ENCODE assay signal across 26 mouse cellular contexts in genomic region chr6:144890914-144891313, GRCm38 (mm10).
A peak's percentile ranks its signal among the peaks of the same experiment; 100 is the strongest.
DNase-seq lines count a peak whose midpoint lies in the region; ATAC-seq and TF ChIP-seq lines count a peak whose summit lies in the region.
"Had no signal": no experiment of that assay in that cellular context is flagged by ENCODE, and none has a peak within 500 bp of the region (broad histone marks: within the 10 kb centered on the region; RNA-seq: fewer than 3 reads in every experiment).

No protein-coding gene starts in this region.

- peak overlapping the region; percentile 40 for H3K27ac ChIP-seq in heart, embryonic 13.5 days (replicated peaks)
- H3K27ac ChIP-seq in lung, embryonic 15.5 days = no peak overlapping the region
- H3K27ac ChIP-seq in embryonic facial prominence, embryonic 14.5 days (replicated peaks; ENCODE audit: low read depth, low read length) = peak overlapping the region; percentile 74
- peak overlapping the region; percentile 77 for H3K27ac ChIP-seq in limb, embryonic 15.5 days
- H3K27ac ChIP-seq: hindbrain, embryonic 13.5 days; limb, embryonic 12.5 days; liver, embryonic 13.5 days; midbrain, embryonic 10.5 days; midbrain, embryonic 15.5 days; neural tube, embryonic 15.5 days; stomach, embryonic 15.5 days had no signal

- 29% methylated on average over 2 of the region's 2 CpGs for WGBS in heart, embryonic 13.5 days
- 8% methylated on average over 2 of the region's 2 CpGs for WGBS in lung, embryonic 15.5 days
- WGBS in lung, adult 2 months = 23% methylated on average over 2 of the region's 2 CpGs
- whole genome bisulfite sequencing in embryonic facial prominence, embryonic 14.5 days = 19% methylated on average over 2 of the region's 2 CpGs
- WGBS in limb, embryonic 15.5 days = 36% methylated on average over 2 of the region's 2 CpGs

- no peak for TF ChIP-seq CTCF in lung, adult 2 months (IDR thresholded peaks at IDR 0.05; ENCODE audit: insufficient read depth, low read length)

- ATAC-seq in heart, embryonic 13.5 days (ENCODE audit: extremely low read depth, insufficient number of reproducible peaks, low FRiP score, low TSS enrichment) = no peak
- no peak for ATAC-seq in lung, embryonic 15.5 days (ENCODE audit: borderline replicate concordance, extremely low read depth, low FRiP score, low TSS enrichment)
- no peak for ATAC-seq in embryonic facial prominence, embryonic 14.5 days (ENCODE audit: low read depth)
- no peak for ATAC-seq in limb, embryonic 15.5 days (ENCODE audit: insufficient number of reproducible peaks, low FRiP score, low TSS enrichment, low read depth)
- no peak for ATAC-seq in megakaryocyte, adult 5-6 weeks (ENCODE audit: poor library complexity, severe bottlenecking)
- ATAC-seq: forebrain, embryonic 14.5 days; midbrain, embryonic 15.5 days had no signal

- no peak for DNase-seq in heart, postnatal 10 days
- no peak for DNase-seq in lung, adult 2 months
- DNase-seq in embryonic facial prominence, embryonic 14.5 days (ENCODE audit: low spot score) = no peak
- no peak for DNase-seq in left cerebral cortex, adult 9 months (ENCODE audit: low spot score in 2 of 2)
- DNase-seq: adrenal gland, postnatal 25 days; B cell, adult 2 months; cerebellum, adult 11-12 months; cerebellum, adult 9-11 months; gastrocnemius, postnatal 14 days; kidney, adult 9 months; kidney, postnatal 10 days; liver, embryonic 13.5 days; lung, postnatal 4 days; retina, postnatal 1 day; right cerebral cortex, postnatal 14 days had no signal

- H3K4me3 ChIP-seq in heart, embryonic 13.5 days = no peak overlapping the region
- no peak overlapping the region for H3K4me3 ChIP-seq in lung, embryonic 15.5 days
- no peak overlapping the region for H3K4me3 ChIP-seq in lung, adult 2 months (replicated peaks; ENCODE audit: extremely low read depth, low read depth, low read length)
- no peak overlapping the region for H3K4me3 ChIP-seq in embryonic facial prominence, embryonic 14.5 days (ENCODE audit: low read depth, low read length)
- no peak overlapping the region for H3K4me3 ChIP-seq in limb, embryonic 15.5 days
- H3K4me3 ChIP-seq: hindbrain, embryonic 13.5 days; limb, embryonic 12.5 days; liver, embryonic 13.5 days; midbrain, embryonic 10.5 days; midbrain, embryonic 15.5 days; neural tube, embryonic 15.5 days; stomach, embryonic 15.5 days had no signal

- no peaks in the 10 kb centered on the region for H3K27me3 ChIP-seq in heart, embryonic 13.5 days (replicated peaks)
- H3K27me3 ChIP-seq in lung, embryonic 15.5 days = no peaks in the 10 kb centered on the region
- H3K27me3 ChIP-seq in embryonic facial prominence, embryonic 14.5 days (replicated peaks; ENCODE audit: control insufficient read depth, insufficient read depth, low read length) = no peaks in the 10 kb centered on the region
- no peaks in the 10 kb centered on the region for H3K27me3 ChIP-seq in limb, embryonic 15.5 days
- H3K27me3 ChIP-seq: hindbrain, embryonic 13.5 days; limb, embryonic 12.5 days; liver, embryonic 13.5 days; midbrain, embryonic 15.5 days; neural tube, embryonic 15.5 days; stomach, embryonic 15.5 days had no signal

- H3K36me3 ChIP-seq in heart, embryonic 13.5 days = no peaks in the 10 kb centered on the region
- H3K36me3 ChIP-seq in lung, embryonic 15.5 days = no peaks in the 10 kb centered on the region
- no peaks in the 10 kb centered on the region for H3K36me3 ChIP-seq in embryonic facial prominence, embryonic 14.5 days (ENCODE audit: control insufficient read depth, insufficient read depth, low read length)
- no peaks in the 10 kb centered on the region for H3K36me3 ChIP-seq in limb, embryonic 15.5 days
- H3K36me3 ChIP-seq: hindbrain, embryonic 13.5 days; limb, embryonic 12.5 days; liver, embryonic 13.5 days; midbrain, embryonic 10.5 days; midbrain, embryonic 15.5 days; neural tube, embryonic 15.5 days; stomach, embryonic 15.5 days had no signal

- TF ChIP-seq POLR2A in lung, adult 2 months (IDR thresholded peaks at IDR 0.05; ENCODE audit: borderline replicate concordance, extremely low read depth, low read depth, low read length) = no peak

- H3K9me3 ChIP-seq in heart, embryonic 13.5 days = no peaks in the 10 kb centered on the region
- no peaks in the 10 kb centered on the region for H3K9me3 ChIP-seq in lung, embryonic 15.5 days
- no peaks in the 10 kb centered on the region for H3K9me3 ChIP-seq in embryonic facial prominence, embryonic 14.5 days (ENCODE audit: control insufficient read depth, low read length)
- no peaks in the 10 kb centered on the region for H3K9me3 ChIP-seq in limb, embryonic 15.5 days
- H3K9me3 ChIP-seq: limb, embryonic 12.5 days; liver, embryonic 13.5 days; midbrain, embryonic 10.5 days; midbrain, embryonic 15.5 days; neural tube, embryonic 15.5 days; stomach, embryonic 15.5 days had no signal

- no peak overlapping the region for H3K9ac ChIP-seq in heart, embryonic 13.5 days
- H3K9ac ChIP-seq in lung, embryonic 15.5 days = no peak overlapping the region
- no peak overlapping the region for H3K9ac ChIP-seq in embryonic facial prominence, embryonic 14.5 days (ENCODE audit: low read depth, low read length)
- H3K9ac ChIP-seq in limb, embryonic 15.5 days = no peak overlapping the region
- H3K9ac ChIP-seq: hindbrain, embryonic 13.5 days; limb, embryonic 12.5 days; liver, embryonic 13.5 days; midbrain, embryonic 15.5 days; neural tube, embryonic 15.5 days; stomach, embryonic 15.5 days had no signal

- intact Hi-C loops in heart, postnatal 10 days (cut with DNase I) = no loop called here

- peak overlapping the region; percentile 13 for H3K4me2 ChIP-seq in heart, embryonic 13.5 days
- H3K4me2 ChIP-seq in lung, embryonic 15.5 days = peak overlapping the region; percentile 17; the same call in 1 of the 2 replicates
- H3K4me2 ChIP-seq in embryonic facial prominence, embryonic 14.5 days (ENCODE audit: low read depth, low read length) = peak overlapping the region; percentile 17; the same call in 1 of the 2 replicates
- no peak overlapping the region for H3K4me2 ChIP-seq in limb, embryonic 15.5 days
- H3K4me2 ChIP-seq: hindbrain, embryonic 13.5 days; limb, embryonic 12.5 days; liver, embryonic 13.5 days; midbrain, embryonic 15.5 days; neural tube, embryonic 15.5 days; stomach, embryonic 15.5 days had no signal

- peaks cover 14% of the 10 kb centered on the region for H3K4me1 ChIP-seq in heart, embryonic 13.5 days
- peaks cover 15% of the 10 kb centered on the region for H3K4me1 ChIP-seq in lung, embryonic 15.5 days
- H3K4me1 ChIP-seq in lung, adult 2 months (ENCODE audit: control insufficient read depth, insufficient read depth, low read length) = no peaks in the 10 kb centered on the region
- peaks cover 3% of the 10 kb centered on the region; the same call in 1 of the 2 replicates for H3K4me1 ChIP-seq in embryonic facial prominence, embryonic 14.5 days (ENCODE audit: control insufficient read depth, insufficient read depth, low read length)
- peaks cover 9% of the 10 kb centered on the region for H3K4me1 ChIP-seq in limb, embryonic 15.5 days
- H3K4me1 ChIP-seq: hindbrain, embryonic 13.5 days; midbrain, embryonic 10.5 days; midbrain, embryonic 15.5 days; neural tube, embryonic 15.5 days; stomach, embryonic 15.5 days had no signal
